Mouse (Mus musculus) heart, adult 11 months (tissue): Measurements from ENCODE around the gene Nid2.

Source experiments
- DNase-seq: peaks from one replicate; pipeline ENCODE4 v3.0.0; 2022

Nid2 gene

GRCm38 (mm10) chr14:19746232-19746631 is 4.8 kb upstream of the Nid2 start:
- no peak for DNase-seq

- DNase-seq: no peak
Measured at GRCm38 (mm10) chr14:19746731-19747130, 4.3 kb upstream of the Nid2 start.

DNA sequence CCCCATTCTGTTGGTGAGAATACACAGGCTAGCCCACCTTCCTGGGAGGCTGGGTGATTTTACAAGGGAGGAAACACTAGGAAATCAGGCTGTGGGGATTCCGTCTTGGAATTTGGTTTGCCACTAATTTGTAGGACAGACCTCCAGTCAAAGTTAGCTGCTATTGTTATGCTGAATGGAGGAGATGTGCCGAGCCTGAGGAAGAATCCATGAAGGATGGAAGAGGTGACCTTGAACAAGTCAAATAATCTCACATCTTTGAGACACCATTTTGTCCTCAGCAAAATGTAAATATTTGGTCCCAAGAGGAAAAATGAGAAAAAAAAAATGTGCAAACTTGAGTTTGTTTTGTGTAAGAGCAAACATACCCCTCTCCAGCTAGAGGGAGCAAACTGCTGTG is 1.3 kb upstream of the Nid2 start:
- no peak for DNase-seq

DNA sequence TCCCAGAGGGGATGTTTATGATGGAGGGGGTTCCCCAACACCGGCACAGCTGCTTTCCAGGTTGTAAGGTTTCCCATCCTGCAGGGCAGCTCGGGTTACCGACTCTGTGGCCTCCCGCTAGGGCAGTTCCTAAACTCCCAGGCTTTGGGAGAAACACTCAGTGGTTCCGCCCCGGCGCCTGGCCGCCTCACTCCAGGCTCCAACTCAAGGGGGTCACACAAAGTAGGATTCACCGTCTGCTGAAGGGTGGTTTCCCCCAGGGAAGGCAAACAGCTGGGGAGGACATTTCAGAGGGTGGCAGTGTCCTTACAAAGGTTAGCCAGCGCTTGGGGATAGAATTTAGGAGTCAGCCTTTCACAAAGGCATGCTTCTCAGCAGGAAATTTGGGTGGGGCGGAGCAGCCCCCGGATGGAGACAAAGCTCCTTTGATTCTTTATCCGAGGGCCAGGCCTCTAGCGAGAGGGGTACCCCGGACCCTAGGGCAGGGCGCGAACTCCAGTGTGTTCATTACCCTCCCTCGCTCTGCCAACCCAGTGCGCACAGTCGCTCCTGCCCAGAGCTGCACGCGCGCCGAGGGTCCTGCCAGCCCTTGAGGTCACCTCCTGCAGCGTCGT is 547 bp upstream of the Nid2 start:
- DNase-seq: peak; percentile 96

- peak; percentile 92 for DNase-seq
Measured at GRCm38 (mm10) chr14:19752276-19752675, 1.2 kb downstream of the Nid2 start.

DNA sequence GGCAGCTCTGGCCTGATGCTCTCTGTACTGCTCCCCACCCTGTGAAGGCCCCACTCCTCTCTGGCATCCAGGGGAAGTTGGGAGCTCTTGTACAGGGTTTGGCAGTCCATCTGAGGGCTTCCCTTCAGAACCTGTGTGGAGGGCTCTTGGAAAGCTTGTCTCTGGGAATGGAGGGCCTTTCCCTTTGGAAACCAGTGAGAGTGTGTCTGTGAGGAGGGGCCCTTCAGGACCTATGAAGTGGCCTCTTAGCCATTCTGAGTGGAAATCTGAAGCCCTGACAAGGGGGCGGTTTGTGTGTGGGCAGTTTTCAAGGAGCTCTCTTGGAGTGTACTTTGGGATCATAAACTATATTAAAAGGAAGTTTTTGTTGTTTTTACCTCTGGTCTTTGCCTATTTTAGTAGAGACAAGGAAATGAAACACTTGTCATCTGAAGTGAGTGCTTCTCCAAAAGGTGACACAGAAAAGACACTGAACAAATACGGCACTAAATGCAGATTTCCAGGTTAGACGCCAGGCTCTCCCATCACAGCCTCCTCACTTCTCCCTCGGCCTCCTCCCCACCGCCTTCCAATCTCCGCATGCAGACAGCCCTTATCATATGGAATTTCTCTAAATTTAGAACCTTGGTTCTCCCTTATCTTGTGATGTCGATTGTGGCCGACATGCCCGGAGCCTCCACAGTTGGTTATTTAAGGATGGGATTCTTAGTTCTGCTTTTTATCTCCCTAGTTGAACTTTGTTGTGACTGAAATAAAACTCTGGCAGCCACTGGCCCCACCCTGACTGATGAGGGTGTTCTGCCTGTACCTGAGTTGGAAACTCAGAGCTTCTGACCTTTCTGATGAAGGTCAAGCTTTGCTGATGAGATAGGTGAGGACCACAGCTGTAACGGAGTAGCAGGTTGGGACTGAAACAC is 8.5 kb downstream of the Nid2 start:
- peak; percentile 91 for DNase-seq

- DNase-seq: peak; percentile 95
Measured at GRCm38 (mm10) chr14:19760721-19761120, 9.7 kb downstream of the Nid2 start.

- no peak for DNase-seq
Measured at GRCm38 (mm10) chr14:19762014-19762413, 10.9 kb downstream of the Nid2 start.

DNA sequence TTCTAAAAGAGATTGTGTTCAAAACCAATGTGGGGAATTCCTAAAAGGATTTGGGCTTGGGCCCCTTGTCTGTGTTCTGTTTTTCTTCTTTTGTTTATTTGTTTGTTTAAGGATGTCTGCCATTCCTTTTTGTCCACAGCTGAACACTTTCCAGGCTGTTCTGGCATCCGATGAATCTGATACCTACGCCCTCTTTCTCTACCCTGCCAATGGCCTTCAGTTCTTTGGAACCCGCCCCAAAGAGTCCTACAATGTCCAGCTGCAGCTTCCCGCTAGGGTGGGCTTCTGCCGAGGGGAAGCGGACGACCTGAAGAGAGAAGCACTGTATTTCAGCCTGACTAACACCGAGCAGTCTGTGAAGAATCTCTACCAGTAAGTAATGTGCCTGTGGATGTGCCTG is 12.5 kb downstream of the Nid2 start:
- peak; percentile 94 for DNase-seq

GRCm38 (mm10) chr14:19764331-19764730 is 13.3 kb downstream of the Nid2 start:
- no peak for DNase-seq

- no peak for DNase-seq
Measured at GRCm38 (mm10) chr14:19765539-19766379, 14.7 kb downstream of the Nid2 start.

GRCm38 (mm10) chr14:19766380-19766649 is 15.2 kb downstream of the Nid2 start:
- DNase-seq: no peak

- DNase-seq: peak; percentile 89
Measured at GRCm38 (mm10) chr14:19768648-19769047, 17.6 kb downstream of the Nid2 start.

GRCm38 (mm10) chr14:19769441-19770200 is 18.6 kb downstream of the Nid2 start:
- peak; percentile 94 for DNase-seq

DNA sequence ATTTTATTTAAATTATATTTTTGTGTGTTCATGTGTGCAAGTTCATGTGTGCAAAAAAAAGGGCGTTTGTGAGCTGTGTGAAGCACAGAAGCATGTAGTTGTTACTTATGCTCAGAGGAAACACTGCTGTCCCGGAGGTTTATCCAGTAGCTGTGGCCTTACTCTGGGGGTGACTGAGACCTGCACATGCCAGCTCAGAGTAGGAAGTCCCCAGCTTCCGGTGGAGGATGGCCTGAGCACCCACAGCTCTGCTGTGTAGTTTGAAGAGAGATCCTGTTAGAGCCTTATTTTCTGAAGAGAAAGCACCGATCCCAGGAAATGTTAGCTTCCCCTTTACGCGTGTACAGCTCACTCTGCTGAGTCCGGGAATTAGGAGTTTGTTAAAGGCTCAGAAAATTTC is 20.1 kb downstream of the Nid2 start:
- DNase-seq: peak; percentile 94

DNA sequence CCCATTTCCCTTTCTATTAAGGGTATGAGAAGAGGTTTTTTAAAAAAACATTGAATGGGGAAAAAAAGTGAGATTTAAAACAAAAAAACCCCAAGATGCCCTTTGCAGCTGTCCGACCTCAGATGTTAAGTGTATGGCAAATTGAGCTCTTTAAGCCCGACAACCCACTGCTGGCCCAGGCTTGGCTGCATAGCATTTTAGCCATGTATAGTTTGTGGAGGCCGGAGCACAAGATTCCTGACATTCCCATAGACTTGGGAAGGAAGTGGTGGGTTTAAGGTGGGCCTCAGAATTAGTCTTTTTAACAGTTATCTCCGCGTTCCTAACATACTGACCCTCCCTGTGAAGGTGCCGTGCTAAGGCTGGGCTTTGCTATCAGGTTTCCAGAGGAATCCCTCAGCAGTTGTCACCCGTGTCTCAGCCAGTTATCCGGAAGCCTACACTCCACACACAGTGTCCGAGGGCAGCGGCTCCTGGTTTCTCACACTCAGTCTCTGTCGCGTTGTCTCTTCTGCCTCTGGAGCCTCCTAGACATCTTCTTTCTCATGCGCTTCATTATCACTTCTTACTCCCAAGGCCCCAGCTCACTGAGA is 23.1 kb downstream of the Nid2 start:
- no peak for DNase-seq

DNA sequence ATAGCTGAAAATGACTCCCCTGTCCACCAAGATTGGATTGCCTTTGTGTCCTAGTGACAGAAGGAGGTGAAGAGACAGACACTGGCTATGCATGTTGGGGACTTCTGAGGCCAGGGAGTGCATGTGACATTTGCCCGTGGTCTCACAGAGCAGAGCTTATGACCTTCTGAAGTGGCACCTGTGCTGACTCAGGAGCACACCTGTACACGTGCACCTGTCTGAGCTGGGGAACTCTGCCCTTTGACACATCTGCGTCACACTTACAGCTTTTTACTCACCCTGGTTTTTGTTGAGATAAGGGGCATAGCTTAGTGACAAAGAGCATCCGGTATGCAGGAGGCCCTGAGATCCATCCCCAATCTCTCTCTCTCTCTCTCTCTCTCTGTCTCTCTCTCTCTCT is 24.4 kb downstream of the Nid2 start:
- no peak for DNase-seq

GRCm38 (mm10) chr14:19776179-19776578 is 25.1 kb downstream of the Nid2 start:
- DNase-seq: no peak

- DNase-seq: peak; percentile 94
Measured at GRCm38 (mm10) chr14:19776890-19777289, 25.8 kb downstream of the Nid2 start.

DNA sequence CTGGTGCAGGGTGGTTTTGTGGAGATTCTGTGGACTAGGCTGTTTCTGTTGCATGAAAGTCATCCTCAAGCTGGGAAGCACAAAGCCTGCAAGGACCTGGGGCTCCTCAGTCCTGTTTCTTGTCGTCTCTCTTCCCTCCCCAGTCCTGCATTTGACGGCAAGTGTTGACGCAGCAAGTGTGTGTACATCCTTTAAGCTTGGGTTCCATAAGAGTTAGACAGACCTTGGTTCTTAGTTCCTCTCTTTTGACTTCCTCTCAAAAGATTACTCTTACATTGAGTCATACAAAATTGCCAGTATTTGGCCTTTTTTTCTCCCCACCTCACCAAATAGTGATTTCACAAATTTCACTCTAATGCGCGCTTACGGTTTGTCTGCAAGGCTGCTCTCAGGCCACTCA is 26.3 kb downstream of the Nid2 start:
- DNase-seq: no peak

- no peak for DNase-seq
Measured at GRCm38 (mm10) chr14:19777945-19778344, 26.9 kb downstream of the Nid2 start.

DNA sequence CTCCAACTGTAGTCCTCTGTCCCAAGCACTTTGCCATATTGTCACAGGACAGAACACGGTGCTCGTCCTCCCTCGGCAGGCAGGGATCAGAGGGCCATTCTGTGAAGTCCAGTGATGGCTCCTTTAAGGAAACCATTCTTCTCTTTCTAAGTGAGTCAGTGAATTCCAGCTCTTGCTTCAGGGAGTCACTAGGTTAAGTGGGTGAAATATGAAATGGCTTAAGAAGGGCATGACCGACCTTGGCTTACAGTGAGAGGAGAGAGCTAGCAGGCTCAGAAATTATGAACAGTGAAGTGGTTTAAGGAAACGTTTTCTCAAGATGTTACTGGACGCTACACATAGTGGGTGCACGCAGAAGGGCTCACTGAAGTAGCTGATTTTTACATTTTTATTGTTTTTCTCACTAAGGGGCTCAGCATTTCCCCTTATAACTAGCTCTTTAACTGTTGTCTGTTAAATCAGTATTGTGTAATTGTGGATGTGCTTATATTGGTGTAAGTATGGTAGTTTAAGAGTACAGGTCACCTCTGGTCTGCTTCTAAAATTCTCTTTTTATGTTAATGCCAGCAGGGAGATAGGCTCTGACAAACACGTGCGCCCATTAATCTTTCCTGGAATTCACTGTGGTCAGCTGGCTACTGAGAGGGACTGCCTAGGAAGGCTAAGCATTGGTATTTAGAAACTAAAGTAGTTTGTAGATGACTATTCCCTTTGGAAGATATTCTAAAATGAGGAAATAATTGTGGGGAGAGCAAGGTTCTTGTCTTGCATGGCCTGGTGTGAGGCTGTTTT is 34.9 kb downstream of the Nid2 start:
- no peak for DNase-seq
